Mouse (Mus musculus): ENCODE results near the gene Prkag1. TPM values are rescaled to one million over a fixed set of nuclear protein-coding genes. Genes with fewer than 3 reads are reported as not detected.

The Prkag1 gene
- total RNA-seq, 4 experiments from 2014 or later, result 76.0 to 83.8 (median 79.2) TPM

DNA sequence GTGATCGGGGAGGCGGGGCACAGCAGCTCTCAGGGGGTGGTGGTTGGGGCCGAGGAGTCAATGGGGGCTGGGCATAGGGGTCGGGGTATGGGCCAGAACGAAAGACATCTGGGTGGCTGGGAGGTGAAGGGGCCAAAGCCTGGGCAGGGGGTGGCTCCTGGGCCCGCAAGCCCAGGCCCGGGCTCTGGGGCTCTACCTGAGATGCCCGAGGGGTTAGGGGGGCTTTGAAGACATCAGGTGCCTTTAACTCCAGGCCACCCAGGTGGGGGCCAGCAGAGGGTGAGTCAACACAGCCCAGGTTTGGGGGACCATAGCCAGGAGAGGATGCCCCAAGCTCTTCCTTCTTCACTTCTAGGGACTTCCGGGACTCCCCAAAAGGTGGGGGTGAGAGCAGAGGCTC is 21.4 kb upstream of the Prkag1 start:
- DNase-seq, result no peak

GRCm38 (mm10) chr15:98852071-98852470 is 20.8 kb upstream of the Prkag1 start:
- DNase-seq, result no peak

GRCm38 (mm10) chr15:98851229-98851818 is 20.0 kb upstream of the Prkag1 start:
- DNase-seq, result no peak

- no peak for DNase-seq
Measured at GRCm38 (mm10) chr15:98850668-98851067, 19.3 kb upstream of the Prkag1 start.

- no peak for DNase-seq
Measured at GRCm38 (mm10) chr15:98849956-98850600, 18.8 kb upstream of the Prkag1 start.

- DNase-seq, result no peak
Measured at GRCm38 (mm10) chr15:98849165-98849564, 17.8 kb upstream of the Prkag1 start.

- no peak for DNase-seq
Measured at GRCm38 (mm10) chr15:98846140-98846539, 14.8 kb upstream of the Prkag1 start.

DNA sequence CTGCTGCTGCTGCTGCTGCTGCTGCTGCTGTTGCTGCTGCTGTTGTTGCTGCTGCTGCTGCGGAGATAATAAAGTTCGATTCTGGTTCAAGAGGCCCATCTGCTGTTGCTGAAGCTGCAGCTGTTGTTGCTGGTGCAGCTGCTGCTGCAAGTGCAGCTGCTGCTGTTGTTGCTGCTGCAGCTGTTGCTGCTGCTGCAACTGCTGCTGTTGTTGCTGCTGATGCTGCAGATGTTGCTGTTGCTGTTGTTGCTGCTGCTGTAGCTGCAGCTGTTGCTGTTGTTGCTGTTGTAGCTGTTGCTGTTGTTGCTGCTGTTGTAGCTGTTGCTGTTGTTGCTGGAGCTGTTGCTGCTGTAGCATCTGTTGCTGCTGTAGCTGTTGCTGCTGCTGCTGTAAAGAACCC is 13.8 kb upstream of the Prkag1 start:
- DNase-seq, result no peak

- no peak for DNase-seq
Measured at GRCm38 (mm10) chr15:98843595-98844223, 12.4 kb upstream of the Prkag1 start.

DNA sequence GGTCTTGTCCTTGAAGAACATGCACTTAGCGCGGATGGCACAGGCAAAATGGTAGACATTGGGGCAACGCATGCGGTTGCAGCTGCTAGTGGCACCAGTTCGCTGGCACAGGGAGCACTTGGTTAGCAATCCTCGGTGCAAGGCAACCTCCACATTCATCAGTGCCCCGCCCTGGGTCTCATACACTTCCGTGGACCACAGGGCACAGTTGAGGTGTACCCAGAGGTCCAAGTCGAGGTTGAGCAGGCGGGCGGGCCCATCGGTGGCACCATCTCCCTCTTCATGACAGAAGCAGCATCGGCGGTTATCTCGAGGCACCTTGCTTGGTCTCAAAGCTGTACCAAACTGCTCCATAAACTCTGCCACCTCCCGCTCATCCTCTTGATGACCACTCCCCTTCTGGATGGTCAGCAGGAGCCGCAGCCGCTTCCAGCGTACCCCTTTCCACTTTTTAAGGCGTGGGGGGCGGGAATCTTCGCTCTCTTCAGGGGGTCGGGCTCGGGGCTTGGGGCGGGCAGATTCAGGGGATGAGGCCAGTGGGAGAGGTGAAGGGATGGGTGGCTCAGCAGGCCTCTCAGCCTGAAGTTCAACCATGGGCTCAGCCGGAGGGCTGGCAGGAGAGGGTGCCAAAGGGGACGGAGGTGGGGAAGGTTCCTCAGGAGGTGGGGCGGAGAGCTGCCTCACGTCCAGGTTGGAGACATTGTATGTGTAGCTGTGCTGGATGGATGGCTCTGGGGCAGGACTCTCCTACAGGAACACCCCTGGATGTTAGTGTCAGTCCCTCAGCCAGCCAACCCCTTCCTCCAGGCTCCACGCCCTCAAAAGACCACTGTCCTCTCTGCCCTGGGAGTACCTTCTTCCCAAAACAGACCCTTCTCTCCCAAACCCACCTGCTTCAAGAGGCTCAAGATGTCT is 8.6 kb upstream of the Prkag1 start:
- no peak for DNase-seq

DNA sequence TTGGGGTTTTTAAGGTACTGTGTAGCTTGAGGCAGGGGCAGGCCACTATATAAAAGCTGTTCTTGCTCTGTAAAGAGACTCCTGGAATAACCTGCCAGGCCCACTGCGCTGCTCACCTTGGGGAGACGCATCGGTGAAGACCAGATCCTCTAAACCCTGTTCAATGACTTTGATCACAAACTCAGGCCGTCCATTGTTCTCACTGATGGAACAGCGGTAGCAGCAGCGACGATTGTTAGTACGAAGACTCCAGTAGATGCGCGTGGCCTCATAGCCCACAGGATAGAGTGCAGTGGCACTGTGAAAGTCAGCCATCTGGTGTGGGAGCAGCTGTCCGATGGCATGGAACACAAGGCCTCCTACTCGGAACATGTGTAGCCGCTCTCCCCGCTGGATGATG is 7.8 kb upstream of the Prkag1 start:
- DNase-seq, result no peak

DNA sequence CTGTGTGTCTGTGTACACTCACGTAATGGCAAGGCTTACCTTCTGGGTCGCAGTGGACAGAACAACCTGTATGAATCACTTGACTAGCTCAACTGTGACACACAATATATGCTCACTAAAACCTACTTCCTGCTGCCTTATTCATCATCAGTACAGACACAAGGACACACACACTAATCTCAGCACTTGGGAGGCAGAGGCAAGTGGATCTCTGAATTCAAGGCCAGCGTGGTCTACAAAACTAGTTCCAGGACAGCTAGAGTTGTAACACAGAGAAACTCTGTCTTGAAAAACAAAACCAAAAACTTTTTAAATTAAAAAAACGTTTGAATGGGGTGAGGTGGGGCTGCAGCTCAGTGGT is 6.4 kb upstream of the Prkag1 start:
- no peak for DNase-seq

DNA sequence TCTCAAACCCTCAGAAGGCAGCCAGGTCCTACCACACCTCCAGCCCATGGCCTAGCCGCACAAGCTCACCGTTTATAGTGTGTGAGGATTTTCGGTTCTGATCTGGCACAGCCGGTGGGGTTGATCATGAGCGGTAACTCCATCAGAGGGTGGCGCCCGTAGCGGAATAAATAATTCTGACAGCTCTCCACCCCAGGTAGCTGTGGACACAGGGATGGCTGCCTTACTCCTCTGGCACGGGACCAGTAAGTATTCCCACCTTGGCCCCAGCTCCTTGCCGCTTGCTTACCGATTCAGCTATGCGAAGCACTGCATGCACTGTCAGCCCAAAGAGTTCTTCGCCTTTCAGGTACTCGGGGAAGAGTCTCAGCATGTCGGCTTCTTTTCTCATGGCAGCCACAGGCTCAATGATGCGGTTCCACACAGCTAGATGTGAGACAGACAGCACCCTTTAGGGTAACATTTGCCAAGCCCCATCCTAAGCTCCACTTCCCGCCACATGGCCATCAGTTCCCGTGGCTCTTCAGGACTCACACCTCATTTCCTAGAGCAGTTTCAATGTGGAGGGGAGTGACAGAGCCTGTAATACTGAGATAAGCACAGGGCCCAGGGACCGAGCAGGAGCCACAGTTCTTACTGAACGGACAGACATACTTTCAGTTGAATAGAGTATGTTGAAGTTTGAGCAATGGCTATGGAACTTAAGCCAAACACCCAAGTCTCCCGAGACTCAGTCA is 5.9 kb upstream of the Prkag1 start:
- no peak for DNase-seq

GRCm38 (mm10) chr15:98835291-98835690 is 4.0 kb upstream of the Prkag1 start:
- DNase-seq, result no peak

GRCm38 (mm10) chr15:98834059-98834458 is 2.7 kb upstream of the Prkag1 start:
- DNase-seq, result no peak

- no peak for DNase-seq
Measured at GRCm38 (mm10) chr15:98833281-98833680, 2.0 kb upstream of the Prkag1 start.

DNA sequence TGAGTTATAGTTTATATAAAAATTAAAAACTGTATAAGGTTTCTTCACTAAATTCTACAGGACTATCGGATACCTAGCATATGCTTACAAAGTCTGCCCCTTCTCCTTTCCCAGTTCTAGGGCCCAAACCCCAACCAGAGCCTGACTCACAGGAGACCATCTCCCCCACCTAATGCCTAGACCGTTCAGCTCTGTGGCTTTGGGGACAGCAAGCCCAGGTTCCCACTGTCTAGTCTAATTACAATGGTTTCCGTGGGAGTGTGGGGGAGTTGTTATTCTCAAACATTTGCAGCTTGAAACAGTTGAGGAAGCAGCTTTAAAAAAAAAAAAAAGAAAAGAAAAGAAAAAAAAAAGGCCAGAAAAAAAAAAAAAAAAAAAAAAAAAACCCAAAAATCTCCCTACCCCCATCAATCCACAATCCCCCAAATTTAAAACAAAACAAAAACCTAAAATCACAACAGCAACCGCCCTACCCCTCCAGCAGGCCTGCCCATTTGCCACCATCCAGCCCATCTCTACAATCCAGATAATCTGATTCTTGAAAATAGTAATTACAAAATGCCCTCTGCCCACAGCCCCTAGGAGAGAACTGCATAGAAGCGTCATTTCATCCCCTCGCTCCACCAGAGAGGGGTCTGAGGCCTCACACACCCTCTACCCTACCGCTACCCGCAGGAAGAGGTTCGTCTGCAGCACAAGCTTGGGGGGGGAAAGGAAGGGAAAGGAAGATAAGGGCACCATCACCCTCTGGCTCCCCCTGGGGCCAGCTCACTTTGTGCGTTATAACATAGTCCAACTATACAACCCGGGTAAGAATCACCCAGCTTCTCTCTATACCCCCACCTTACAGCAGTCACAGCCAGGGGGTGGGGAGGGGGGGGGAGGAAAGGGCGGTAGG is 1.1 kb upstream of the Prkag1 start:
- DNase-seq, result no peak

DNA sequence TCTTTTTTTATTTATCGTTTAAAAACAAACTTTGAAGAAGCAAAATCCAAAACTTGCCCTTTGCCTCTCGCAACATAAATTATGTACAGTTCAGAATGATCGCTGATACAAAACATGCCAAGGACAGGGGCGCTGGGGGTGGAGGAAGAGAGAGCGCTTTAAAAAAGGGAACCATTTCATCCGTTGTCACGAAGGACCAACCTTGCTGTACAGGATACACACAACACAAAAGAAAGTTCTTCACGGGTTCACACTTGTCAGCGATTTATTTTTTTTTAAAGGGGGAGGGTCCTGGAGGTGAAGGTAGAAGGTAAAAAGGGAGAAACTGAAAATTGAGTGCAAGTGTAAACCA is 339 bp upstream of the Prkag1 start:
- no peak for DNase-seq

GRCm38 (mm10) chr15:98827611-98828011 is 3.7 kb downstream of the Prkag1 start:
- no peak for DNase-seq

- no peak for DNase-seq
Measured at GRCm38 (mm10) chr15:98823434-98823833, 7.9 kb downstream of the Prkag1 start.

- no peak for DNase-seq
Measured at GRCm38 (mm10) chr15:98822147-98822546, 9.2 kb downstream of the Prkag1 start.
